Mouse (Mus musculus): ENCODE measurements around the gene Supt6. TPM values are rescaled to one million over a fixed set of nuclear protein-coding genes. Genes with fewer than 3 reads are reported as not detected.

Supt6 gene
- polyA plus RNA-seq, 1 experiment: 26.5 TPM

DNA sequence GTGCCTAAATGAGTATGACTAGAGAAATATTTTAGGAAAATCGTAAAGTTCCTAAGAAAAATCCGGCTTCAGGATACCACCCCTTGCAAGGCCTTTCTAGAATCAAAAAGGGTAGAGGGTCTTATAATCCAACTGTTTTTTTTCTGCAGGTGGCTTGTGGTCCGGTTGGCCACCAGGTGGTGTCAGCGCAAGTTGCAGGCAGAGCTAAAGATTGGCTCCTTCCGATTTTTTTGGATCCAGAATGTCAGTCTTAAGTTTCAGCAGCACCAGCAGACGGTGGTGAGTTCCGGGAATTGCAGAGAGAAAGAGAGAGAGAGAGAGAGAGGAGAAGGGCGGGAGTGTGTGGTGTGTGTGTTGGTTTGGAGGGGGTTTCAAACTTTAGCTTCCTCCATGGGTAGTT, 16.8 kb upstream of the Supt6 start:
- Histone ChIP-seq H3K4me3 (replicated peaks; ENCODE audit: extremely low read depth, low read depth, low read length) (peak overlapping the region; percentile 39), H3K4me1 (ENCODE audit: control insufficient read depth, insufficient read depth, low read length) (no peaks in the 10 kb centered on the region)
- 4% methylated on average over 8 of the region's 8 CpGs for WGBS
- TF ChIP-seq POLR2A (IDR thresholded peaks at IDR 0.05; ENCODE audit: borderline replicate concordance, extremely low read depth, low read depth, low read length) (no peak), CTCF (IDR thresholded peaks at IDR 0.05; ENCODE audit: insufficient read depth, low read length) (peak; percentile 66)
- DNase-seq: peak; percentile 28

DNA sequence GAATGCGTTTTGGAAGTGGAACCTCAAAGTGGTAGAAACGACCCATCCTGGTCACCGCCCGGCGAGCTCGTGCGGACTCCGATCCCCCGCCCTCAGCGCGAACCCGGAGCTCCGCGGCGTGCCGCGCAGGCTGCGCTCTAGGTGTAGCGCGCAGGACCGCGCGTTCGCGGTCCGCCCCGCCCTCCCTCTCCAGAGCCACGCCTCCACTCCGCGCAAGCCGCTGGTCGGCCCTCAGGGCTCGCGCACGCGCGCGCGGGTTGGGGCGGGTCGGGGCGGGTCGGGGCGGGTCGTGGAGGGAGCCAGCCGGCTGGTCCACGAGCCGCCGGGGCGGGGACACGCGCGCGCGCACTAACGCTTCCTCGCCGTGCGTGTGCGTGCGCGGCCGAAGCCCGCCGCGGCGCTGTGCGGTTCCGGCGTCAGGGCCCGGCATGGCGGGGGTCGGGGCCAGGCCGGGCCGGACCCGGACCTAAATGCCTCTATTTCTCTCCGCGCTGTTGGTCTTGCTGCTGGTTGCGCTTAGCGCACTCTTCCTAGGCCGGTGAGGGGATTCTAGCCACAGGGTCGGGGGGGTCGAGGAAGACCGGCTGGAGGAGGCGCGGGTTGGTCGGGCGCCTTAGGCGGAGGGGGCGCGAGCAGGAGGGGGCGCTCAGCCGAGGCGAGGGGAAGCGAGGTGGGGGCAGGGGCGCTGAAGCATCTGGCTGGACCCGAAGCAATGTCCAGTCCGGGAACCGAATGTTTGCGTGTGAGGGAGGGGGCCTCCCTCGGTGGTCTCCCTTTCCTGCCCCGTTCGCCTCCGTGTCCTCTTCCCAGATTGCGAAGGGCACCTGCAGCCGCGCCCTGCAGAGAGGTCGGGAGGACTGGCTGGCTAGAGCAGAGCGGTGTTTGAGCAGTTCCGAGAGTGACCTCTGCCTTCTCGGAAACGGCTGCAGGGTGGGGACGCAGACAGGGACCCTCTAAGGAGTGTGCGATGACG, 15.9 kb upstream of the Supt6 start, which contains the start of gene 2610507B11Rik:
Gene 2610507B11Rik, plus strand, starts transcription at position 373 of the 973 bp plus-strand sequence.
- Histone ChIP-seq H3K4me3 (replicated peaks; ENCODE audit: extremely low read depth, low read depth, low read length) (peak within 1 kb of the TSS; percentile 93), H3K4me1 (ENCODE audit: control insufficient read depth, insufficient read depth, low read length) (no peaks in the 10 kb centered on the region)
- WGBS: under 1% methylated on average over 100 of the region's 115 CpGs
- peak; percentile 91 for DNase-seq
- peak; percentile 69; the same call in 1 of the 2 replicates for TF ChIP-seq POLR2A (IDR thresholded peaks at IDR 0.05; ENCODE audit: borderline replicate concordance, extremely low read depth, low read depth, low read length)
- TF ChIP-seq CTCF (IDR thresholded peaks at IDR 0.05; ENCODE audit: insufficient read depth, low read length): no peak

DNA sequence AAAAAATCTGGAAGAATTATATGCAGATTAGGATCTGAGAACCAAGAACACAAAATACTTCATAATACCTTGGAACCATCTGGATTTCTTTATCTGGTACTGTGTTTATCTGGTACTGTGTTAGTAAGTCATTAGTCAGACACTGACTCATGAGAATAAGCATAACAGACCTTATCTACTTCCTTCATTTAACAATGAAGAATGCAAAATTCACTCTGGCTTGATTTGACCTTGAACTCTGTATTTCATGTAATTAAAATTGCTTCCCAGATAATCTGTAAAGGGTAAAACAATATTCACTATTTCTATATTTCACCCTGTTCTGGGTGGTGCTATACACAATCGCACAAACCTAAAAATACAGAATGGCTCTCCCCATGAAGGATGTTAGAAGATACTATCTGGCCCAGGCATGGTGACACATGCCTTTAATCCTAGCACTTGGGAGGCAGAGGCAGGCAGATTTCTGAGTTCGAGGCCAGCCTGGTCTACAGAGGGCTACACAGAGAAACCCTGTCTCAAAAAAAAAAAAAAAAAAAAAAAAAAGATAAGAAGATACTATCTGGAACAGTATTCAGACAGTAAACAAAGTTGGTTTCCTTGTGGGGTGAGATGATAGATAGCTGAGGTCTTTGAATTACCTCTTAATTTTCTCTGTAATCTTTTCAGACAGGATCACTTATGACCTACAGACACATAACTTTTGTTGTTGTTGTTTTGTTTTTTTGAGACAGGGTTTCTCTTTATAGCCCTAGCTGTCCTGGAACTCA, 14.9 kb upstream of the Supt6 start:
- no peak for DNase-seq
- Histone ChIP-seq H3K4me1 (ENCODE audit: control insufficient read depth, insufficient read depth, low read length) (no peaks in the 10 kb centered on the region), H3K4me3 (replicated peaks; ENCODE audit: extremely low read depth, low read depth, low read length) (no peak overlapping the region)
- TF ChIP-seq CTCF (IDR thresholded peaks at IDR 0.05; ENCODE audit: insufficient read depth, low read length) (no peak), POLR2A (IDR thresholded peaks at IDR 0.05; ENCODE audit: borderline replicate concordance, extremely low read depth, low read depth, low read length) (no peak)
- WGBS: 71% methylated on average over 2 of the region's 2 CpGs

DNA sequence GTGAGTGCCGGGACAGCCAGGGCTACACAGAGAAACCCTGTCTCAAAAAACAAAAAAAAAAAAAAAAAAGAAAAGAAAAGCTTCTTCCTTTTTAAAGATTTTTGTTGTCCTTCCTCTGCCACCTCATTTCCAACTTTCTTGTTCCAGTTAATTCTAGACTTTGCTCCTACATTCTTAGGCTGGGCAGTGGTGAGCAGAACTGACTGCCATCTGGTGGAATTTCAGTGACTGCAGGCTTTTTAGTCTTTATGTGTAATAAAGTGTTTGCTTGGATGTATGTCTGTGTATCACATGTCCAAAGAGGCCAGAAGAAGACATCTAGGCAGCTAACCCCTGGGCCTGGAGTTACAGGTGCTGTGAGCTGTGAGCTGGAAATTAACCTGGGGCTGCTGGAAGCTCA, 10.8 kb upstream of the Supt6 start:
- WGBS: 89% methylated on average over 1 of the region's 1 CpGs
- TF ChIP-seq CTCF (IDR thresholded peaks at IDR 0.05; ENCODE audit: insufficient read depth, low read length): no peak
- TF ChIP-seq POLR2A (IDR thresholded peaks at IDR 0.05; ENCODE audit: borderline replicate concordance, extremely low read depth, low read depth, low read length): no peak
- Histone ChIP-seq H3K4me3 (replicated peaks; ENCODE audit: extremely low read depth, low read depth, low read length) (no peak overlapping the region), H3K4me1 (ENCODE audit: control insufficient read depth, insufficient read depth, low read length) (no peaks in the 10 kb centered on the region)
- no peak for DNase-seq

DNA sequence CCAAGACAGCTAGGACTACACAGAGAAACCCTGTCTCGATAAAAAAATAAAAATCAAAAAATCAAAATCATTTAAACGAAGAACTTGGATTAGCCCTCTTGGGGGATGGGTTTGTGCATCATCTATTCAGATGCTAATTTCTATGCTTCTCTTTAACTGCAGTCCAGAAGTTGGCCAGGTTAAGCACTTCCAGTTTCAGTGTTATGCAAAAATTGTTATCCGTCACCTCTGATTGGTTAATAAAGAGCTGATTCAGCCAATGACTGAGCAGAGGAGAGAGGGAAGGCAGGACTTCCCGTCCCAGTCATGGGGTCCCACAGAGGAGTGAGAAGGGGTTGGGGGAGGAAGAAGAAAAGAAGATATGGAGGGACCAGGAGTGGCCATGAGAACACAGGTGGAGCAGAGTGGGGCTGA, 1.9 kb upstream of the Supt6 start:
- no peak for DNase-seq
- 68% methylated on average over 4 of the region's 4 CpGs for WGBS
- no peak overlapping the region for H3K4me3 ChIP-seq (replicated peaks; ENCODE audit: extremely low read depth, low read depth, low read length)
- TF ChIP-seq POLR2A (IDR thresholded peaks at IDR 0.05; ENCODE audit: borderline replicate concordance, extremely low read depth, low read depth, low read length): no peak
- no peak for TF ChIP-seq CTCF (IDR thresholded peaks at IDR 0.05; ENCODE audit: insufficient read depth, low read length)
- peaks cover 4% of the 10 kb centered on the region for H3K4me1 ChIP-seq (ENCODE audit: control insufficient read depth, insufficient read depth, low read length)

DNA sequence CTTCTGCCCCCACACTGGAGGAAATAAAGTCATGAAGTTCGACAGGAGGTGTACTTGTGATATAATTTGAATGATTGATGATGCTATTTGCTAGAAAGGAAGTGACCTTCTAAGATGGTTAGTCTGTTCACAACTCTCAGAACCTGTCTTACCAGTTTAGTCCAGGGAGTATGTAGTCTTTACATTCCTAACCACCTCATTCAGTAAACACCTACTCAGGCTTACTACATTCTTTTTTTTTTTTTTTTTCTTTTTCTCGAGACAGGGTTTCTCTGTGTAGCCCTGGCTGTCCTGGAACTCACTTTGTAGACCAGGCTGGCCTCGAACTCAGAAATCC, 1.2 kb upstream of the Supt6 start:
- WGBS: 39% methylated on average over 3 of the region's 3 CpGs
- TF ChIP-seq POLR2A (IDR thresholded peaks at IDR 0.05; ENCODE audit: borderline replicate concordance, extremely low read depth, low read depth, low read length): no peak
- no peak for TF ChIP-seq CTCF (IDR thresholded peaks at IDR 0.05; ENCODE audit: insufficient read depth, low read length)
- DNase-seq: no peak
- peaks cover 4% of the 10 kb centered on the region for H3K4me1 ChIP-seq (ENCODE audit: control insufficient read depth, insufficient read depth, low read length)
- no peak overlapping the region for H3K4me3 ChIP-seq (replicated peaks; ENCODE audit: extremely low read depth, low read depth, low read length)

DNA sequence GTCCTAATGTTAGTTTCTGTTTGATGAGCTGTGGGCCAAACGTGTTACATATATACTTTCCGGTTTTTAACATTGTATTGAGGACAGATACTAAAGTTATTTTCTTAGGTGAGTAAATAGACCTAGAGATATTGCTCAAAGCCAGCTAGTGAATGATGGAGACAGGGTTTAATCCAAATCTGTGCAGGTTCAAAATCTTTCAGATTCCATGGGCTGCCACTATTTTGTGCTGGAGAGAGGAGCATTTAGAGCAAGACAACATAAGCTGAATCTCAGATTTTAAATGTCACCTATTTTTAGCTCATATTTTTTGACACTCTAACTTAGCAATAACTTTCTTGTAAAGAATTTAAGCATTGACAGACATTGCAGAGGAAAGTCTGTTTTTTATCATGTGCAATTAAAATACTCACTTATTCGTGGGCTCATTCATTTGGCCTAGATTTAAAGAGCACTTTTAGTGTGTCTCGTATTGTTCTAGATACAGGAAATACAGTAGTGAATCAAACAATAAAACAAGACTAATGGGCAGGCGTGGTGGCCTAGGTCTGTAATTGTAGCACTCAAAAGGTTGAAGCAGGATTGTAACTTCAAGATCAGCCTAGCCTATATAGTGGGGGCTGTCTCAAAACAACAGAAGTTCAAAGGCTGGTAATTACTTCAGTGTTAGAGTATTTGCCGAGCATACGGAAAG, 678 bp upstream of the Supt6 start:
- DNase-seq: no peak
- 17% methylated on average over 7 of the region's 7 CpGs for WGBS
- TF ChIP-seq POLR2A (IDR thresholded peaks at IDR 0.05; ENCODE audit: borderline replicate concordance, extremely low read depth, low read depth, low read length) (no peak), CTCF (IDR thresholded peaks at IDR 0.05; ENCODE audit: insufficient read depth, low read length) (no peak)
- H3K4me1 ChIP-seq (ENCODE audit: control insufficient read depth, insufficient read depth, low read length): peaks cover 4% of the 10 kb centered on the region
- peak overlapping the region; percentile 98 for H3K4me3 ChIP-seq (replicated peaks; ENCODE audit: extremely low read depth, low read depth, low read length)

DNA sequence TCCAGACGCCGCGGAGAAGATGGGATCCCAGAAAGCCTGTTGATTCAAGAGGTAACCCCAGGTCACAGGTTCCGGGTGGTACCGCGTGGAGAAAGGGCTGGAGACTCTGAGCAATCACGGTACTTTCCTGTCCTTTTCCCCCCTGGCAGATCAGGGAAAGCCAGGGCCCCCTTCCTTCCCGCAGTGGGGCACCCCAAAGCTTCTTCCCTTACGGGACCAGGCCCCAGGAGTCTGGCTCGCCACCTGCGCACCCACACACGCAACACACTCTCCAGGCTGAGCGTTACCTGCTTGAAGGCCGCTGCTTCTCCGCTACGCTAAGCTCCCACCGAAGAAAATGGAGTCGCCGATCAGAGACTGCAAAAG, 543 bp downstream of the Supt6 start:
- Histone ChIP-seq H3K4me3 (replicated peaks; ENCODE audit: extremely low read depth, low read depth, low read length) (peak overlapping the region; percentile 98), H3K4me1 (ENCODE audit: control insufficient read depth, insufficient read depth, low read length) (peaks cover 4% of the 10 kb centered on the region)
- WGBS: under 1% methylated on average over 19 of the region's 19 CpGs
- DNase-seq: no peak
- TF ChIP-seq POLR2A (IDR thresholded peaks at IDR 0.05; ENCODE audit: borderline replicate concordance, extremely low read depth, low read depth, low read length) (no peak), CTCF (IDR thresholded peaks at IDR 0.05; ENCODE audit: insufficient read depth, low read length) (no peak)

DNA sequence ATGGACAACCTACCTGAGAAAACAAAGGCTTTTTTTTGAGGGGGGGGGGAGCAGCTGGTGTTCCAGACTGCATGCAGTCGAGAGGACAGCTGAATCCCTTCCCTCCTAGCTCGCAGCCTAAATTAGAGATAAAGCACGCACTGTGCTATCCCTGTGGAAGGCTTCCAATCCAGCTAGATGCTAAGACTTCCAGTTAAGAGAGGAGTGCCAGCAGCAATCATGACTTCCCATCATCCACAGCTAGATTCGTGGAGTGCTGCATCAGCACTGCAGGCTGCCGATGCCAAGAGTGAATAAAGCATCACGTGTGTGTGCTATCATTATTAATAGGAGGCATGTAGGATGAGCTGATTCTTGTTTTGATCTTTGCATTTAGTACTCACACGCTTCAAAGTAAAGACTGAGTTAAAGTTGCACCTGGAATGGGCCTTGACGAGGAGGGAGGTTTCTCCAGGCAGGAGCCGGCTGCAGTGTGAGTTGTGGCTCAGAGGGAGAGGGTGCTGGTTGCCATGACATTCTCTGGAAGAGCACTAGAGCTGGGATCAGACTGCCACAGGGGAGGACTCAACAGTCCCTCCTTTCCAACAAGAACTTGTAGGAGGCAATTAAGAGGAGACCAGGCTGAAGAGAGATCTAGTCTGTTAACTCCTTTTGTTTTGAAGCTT, 5.5 kb downstream of the Supt6 start:
- H3K4me3 ChIP-seq (replicated peaks; ENCODE audit: extremely low read depth, low read depth, low read length): no peak overlapping the region
- WGBS: 71% methylated on average over 9 of the region's 9 CpGs
- no peaks in the 10 kb centered on the region for H3K4me1 ChIP-seq (ENCODE audit: control insufficient read depth, insufficient read depth, low read length)
- TF ChIP-seq CTCF (IDR thresholded peaks at IDR 0.05; ENCODE audit: insufficient read depth, low read length): no peak
- no peak for TF ChIP-seq POLR2A (IDR thresholded peaks at IDR 0.05; ENCODE audit: borderline replicate concordance, extremely low read depth, low read depth, low read length)
- DNase-seq: no peak

Measured in lung, adult 2 months (tissue).